10 mouse cellular contexts compared by ENCODE assay signal in the genomic region with DNA sequence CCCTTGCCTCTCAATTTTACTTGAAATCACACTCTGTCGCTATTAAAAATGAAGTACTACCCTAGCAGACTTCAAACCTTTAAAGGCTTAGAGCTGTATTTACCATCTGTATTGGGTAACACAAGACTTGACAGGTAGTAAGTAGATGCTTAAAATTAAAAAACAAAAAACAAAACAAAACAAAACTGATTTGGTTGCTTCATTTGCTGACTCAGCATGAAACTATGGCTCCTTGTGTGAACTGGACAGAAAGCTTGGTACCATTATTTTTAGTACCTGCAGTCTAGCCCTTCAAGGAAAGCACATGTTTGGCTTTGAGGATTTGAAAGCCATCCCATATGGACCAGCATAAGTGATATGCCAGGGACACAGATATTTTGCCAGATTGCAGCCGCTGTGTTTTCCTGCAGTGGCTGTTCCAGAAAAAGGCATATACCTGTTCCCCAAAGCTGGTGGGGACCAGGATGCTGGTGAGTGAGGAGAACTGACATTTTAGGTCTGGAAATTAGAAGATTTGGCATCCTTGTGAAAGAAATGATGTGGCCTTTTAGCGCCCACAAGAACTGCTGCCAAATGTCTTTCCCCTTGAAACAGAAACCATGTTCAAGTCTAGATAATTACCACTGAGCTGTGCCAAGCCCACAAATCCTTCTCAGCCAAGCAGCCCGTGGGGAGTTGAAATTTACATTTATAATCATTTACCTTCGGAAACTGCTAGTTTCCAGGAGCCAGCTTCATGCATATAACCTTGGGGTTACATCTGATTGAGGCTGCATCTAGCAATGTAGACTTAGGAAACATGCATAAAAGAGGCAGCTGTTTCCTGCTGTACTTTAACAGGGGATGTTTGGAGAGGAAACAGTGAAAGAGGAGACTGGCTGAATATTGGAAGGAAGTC.
DNase-seq lines count a peak whose midpoint lies in the region; ATAC-seq and TF ChIP-seq lines count a peak whose summit lies in the region.
"Had no signal": no experiment of that assay in that cellular context is flagged by ENCODE, and none has a peak within 500 bp of the region (broad histone marks: within the 10 kb centered on the region; RNA-seq: fewer than 3 reads in every experiment).

No protein-coding gene starts in this region.

- ATAC-seq in hindbrain, embryonic 16.5 days, result peak; percentile 73
- ATAC-seq: Patski had no signal

- TF ChIP-seq CTCF in brain, embryonic 14.5 days (IDR thresholded peaks at IDR 0.05; ENCODE audit: borderline replicate concordance, extremely low read depth, insufficient read depth, insufficient read length), result no peak

- 42% methylated on average over 5 of the region's 5 CpGs for WGBS in hindbrain, embryonic 16.5 days

- no peak for TF ChIP-seq POLR2A in brain, embryonic 14.5 days (IDR thresholded peaks at IDR 0.05; ENCODE audit: borderline replicate concordance, extremely low read depth, insufficient read depth, insufficient read length, poor library complexity, severe bottlenecking)

- H3K4me1 ChIP-seq in hindbrain, embryonic 16.5 days (ENCODE audit: control insufficient read depth, insufficient read depth, low read depth, low read length), result peaks cover 3% of the 10 kb centered on the region; the same call in 1 of the 2 replicates

- no peaks in the 10 kb centered on the region for H3K36me3 ChIP-seq in hindbrain, embryonic 16.5 days (ENCODE audit: control insufficient read depth, insufficient read depth, low read length)

- intact Hi-C loops in gastrocnemius, postnatal 14 days (cut with DNase I; ENCODE audit: low total_unique reads), result no loop called here
- intact Hi-C loops in left cerebral cortex, postnatal 25 days (cut with DNase I), result no loop called here

- no peak overlapping the region for H3K4me3 ChIP-seq in hindbrain, embryonic 16.5 days (ENCODE audit: low read length)

- peak overlapping the region; percentile 24; the same call in 1 of the 2 replicates for H3K27ac ChIP-seq in hindbrain, embryonic 16.5 days (ENCODE audit: low read depth, low read length)
- H3K27ac ChIP-seq: macrophage had no signal

- H3K4me2 ChIP-seq in hindbrain, embryonic 16.5 days (ENCODE audit: low read length), result no peak overlapping the region

- H3K9ac ChIP-seq in hindbrain, embryonic 16.5 days (ENCODE audit: low read depth, low read length), result no peak overlapping the region

- H3K27me3 ChIP-seq in hindbrain, embryonic 16.5 days (replicated peaks; ENCODE audit: control insufficient read depth, insufficient read depth, low read length), result no peaks in the 10 kb centered on the region
- H3K27me3 ChIP-seq: Patski had no signal

- H3K9me3 ChIP-seq in hindbrain, embryonic 16.5 days (ENCODE audit: control insufficient read depth, low read length), result no peaks in the 10 kb centered on the region

- DNase-seq in gastrocnemius, postnatal 14 days, result peak; percentile 3
- DNase-seq in gastrocnemius, adult 8-10 months (ENCODE audit: low spot score in 2 of 2), result no peak
- DNase-seq in brain, embryonic 14.5 days (ENCODE audit: low read depth), result peak; percentile 94
- peak; percentile 6 to 24 for DNase-seq in left cerebral cortex, postnatal 25 days (ENCODE audit: low spot score in 2 of 2)
- no peak for DNase-seq in ovary, postnatal 36 days (ENCODE audit: low spot score)
- DNase-seq in spleen, postnatal 36 days (ENCODE audit: low spot score in 2 of 2), result no peak
- no peak for DNase-seq in MN1 (ENCODE audit: low spot score)

Comparison
In these comparisons a context has a peak if more than half of its experiments do, and no peak if none do; other contexts are left out.
1. DNase-seq: peak in gastrocnemius, postnatal 14 days (single experiment), brain, embryonic 14.5 days (single experiment) and left cerebral cortex, postnatal 25 days (2 of 2); none in gastrocnemius, adult 8-10 months (0 of 2), ovary, postnatal 36 days (single experiment), spleen, postnatal 36 days (0 of 2) and MN1 (single experiment).